Mouse (Mus musculus): ENCODE measurements around the gene Aff1.

Gene Aff1

GRCm38 (mm10) chr5:103838550-103839264 is 146.5 kb downstream of the Aff1 start:
- no peak for DNase-seq (ENCODE audit: low spot score)

GRCm38 (mm10) chr5:103839265-103839626 is 147.1 kb downstream of the Aff1 start:
- no peak for DNase-seq (ENCODE audit: low spot score)

GRCm38 (mm10) chr5:103843938-103844337 is 151.8 kb downstream of the Aff1 start:
- peak; percentile 44 for DNase-seq (ENCODE audit: low spot score)

GRCm38 (mm10) chr5:103845418-103846153 is 153.4 kb downstream of the Aff1 start:
- no peak for DNase-seq (ENCODE audit: low spot score)

- DNase-seq (ENCODE audit: low spot score), result no peak
Observed at GRCm38 (mm10) chr5:103846154-103846551, 154.0 kb downstream of the Aff1 start.

- DNase-seq (ENCODE audit: low spot score), result no peak
Observed at GRCm38 (mm10) chr5:103846609-103847008, 154.4 kb downstream of the Aff1 start.

- DNase-seq (ENCODE audit: low spot score), result no peak
Observed at GRCm38 (mm10) chr5:103848546-103848945, 156.4 kb downstream of the Aff1 start.

- no peak for DNase-seq (ENCODE audit: low spot score)
Observed at GRCm38 (mm10) chr5:103852756-103853549, 160.8 kb downstream of the Aff1 start.

- DNase-seq (ENCODE audit: low spot score), result no peak
Observed at GRCm38 (mm10) chr5:103854041-103854806, 162.1 kb downstream of the Aff1 start.

GRCm38 (mm10) chr5:103854807-103855194 is 162.6 kb downstream of the Aff1 start:
- DNase-seq (ENCODE audit: low spot score), result no peak

GRCm38 (mm10) chr5:103855483-103856211 is 163.5 kb downstream of the Aff1 start:
- DNase-seq (ENCODE audit: low spot score), result no peak

GRCm38 (mm10) chr5:103856286-103857009 is 164.3 kb downstream of the Aff1 start:
- DNase-seq (ENCODE audit: low spot score), result peak; percentile 55

GRCm38 (mm10) chr5:103857151-103857550 is 165.0 kb downstream of the Aff1 start:
- DNase-seq (ENCODE audit: low spot score), result no peak

- DNase-seq (ENCODE audit: low spot score), result no peak
Observed at GRCm38 (mm10) chr5:103860622-103861021, 168.4 kb downstream of the Aff1 start.

GRCm38 (mm10) chr5:103863759-103864158 is 171.6 kb downstream of the Aff1 start:
- DNase-seq (ENCODE audit: low spot score), result no peak

GRCm38 (mm10) chr5:103889766-103890165 is 197.6 kb downstream of the Aff1 start:
- DNase-seq (ENCODE audit: low spot score), result no peak

- DNase-seq (ENCODE audit: low spot score), result no peak
Observed at GRCm38 (mm10) chr5:103898310-103898709, 206.1 kb downstream of the Aff1 start.
